Mouse (Mus musculus): Measurements from ENCODE around the gene Ttc25. TPM values are rescaled to one million over a fixed set of nuclear protein-coding genes. Genes with fewer than 3 reads are reported as not detected.

The Ttc25 gene
- polyA plus RNA-seq, 1 experiment from 2014 or later: 0.72 TPM

DNA sequence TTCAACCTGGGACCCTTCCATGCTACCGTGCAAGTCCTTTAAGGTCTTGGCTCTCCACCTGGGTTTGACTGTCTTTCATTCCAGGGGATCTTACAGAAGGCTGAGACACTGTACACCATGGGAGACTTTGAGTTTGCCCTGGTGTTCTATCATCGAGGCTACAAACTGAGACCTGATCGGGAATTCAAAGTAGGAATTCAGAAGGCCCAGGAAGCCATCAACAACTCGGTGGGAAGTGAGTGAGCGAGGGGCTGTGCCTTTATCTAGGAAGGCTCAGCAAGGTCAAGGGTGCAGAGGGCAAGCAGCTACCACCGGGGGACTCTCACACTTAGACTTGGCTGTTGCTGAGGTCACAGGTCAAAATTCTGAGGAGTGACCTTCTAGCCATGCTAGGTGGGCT lies 4.7 kb downstream of the Ttc25 start:
- Histone ChIP-seq H3K9ac (ENCODE audit: low read depth, low read length) (no peak overlapping the region), H3K4me2 (ENCODE audit: low read length) (no peak overlapping the region), H3K36me3 (ENCODE audit: insufficient read depth, low read length) (no peaks in the 10 kb centered on the region), H3K27me3 (ENCODE audit: insufficient read depth, low read length) (no peaks in the 10 kb centered on the region), H3K9me3 (replicated peaks; ENCODE audit: low read length) (no peaks in the 10 kb centered on the region), H3K4me1 (replicated peaks; ENCODE audit: insufficient read depth, low read length) (no peaks in the 10 kb centered on the region), H3K27ac (no peak overlapping the region), H3K4me3 (replicated peaks; ENCODE audit: low read depth, low read length) (no peak overlapping the region)
- DNase-seq (ENCODE audit: low spot score) (no peak), ATAC-seq (replicated peaks; ENCODE audit: low FRiP score, low read depth) (no peak)
- TF ChIP-seq CTCF (IDR thresholded peaks at IDR 0.05; ENCODE audit: low read depth): no peak
- WGBS: 70% methylated on average over 6 of the region's 6 CpGs

GRCm38 (mm10) chr11:100552842-100553241 lies 7.4 kb downstream of the Ttc25 start:
- H3K9ac ChIP-seq (ENCODE audit: low read depth, low read length): no peak overlapping the region
- H3K4me2 ChIP-seq (ENCODE audit: low read length): no peak overlapping the region
- no peaks in the 10 kb centered on the region for H3K36me3 ChIP-seq (ENCODE audit: insufficient read depth, low read length)
- ATAC-seq (replicated peaks; ENCODE audit: low FRiP score, low read depth) (no peak), DNase-seq (ENCODE audit: low spot score) (no peak)
- H3K27me3 ChIP-seq (ENCODE audit: insufficient read depth, low read length): no peaks in the 10 kb centered on the region
- H3K4me3 ChIP-seq (replicated peaks; ENCODE audit: low read depth, low read length): no peak overlapping the region
- TF ChIP-seq CTCF (IDR thresholded peaks at IDR 0.05; ENCODE audit: low read depth): no peak
- H3K4me1 ChIP-seq (replicated peaks; ENCODE audit: insufficient read depth, low read length): no peaks in the 10 kb centered on the region
- no peak overlapping the region for H3K27ac ChIP-seq
- WGBS: 82% methylated on average over 4 of the region's 4 CpGs
- H3K9me3 ChIP-seq (replicated peaks; ENCODE audit: low read length): no peaks in the 10 kb centered on the region

DNA sequence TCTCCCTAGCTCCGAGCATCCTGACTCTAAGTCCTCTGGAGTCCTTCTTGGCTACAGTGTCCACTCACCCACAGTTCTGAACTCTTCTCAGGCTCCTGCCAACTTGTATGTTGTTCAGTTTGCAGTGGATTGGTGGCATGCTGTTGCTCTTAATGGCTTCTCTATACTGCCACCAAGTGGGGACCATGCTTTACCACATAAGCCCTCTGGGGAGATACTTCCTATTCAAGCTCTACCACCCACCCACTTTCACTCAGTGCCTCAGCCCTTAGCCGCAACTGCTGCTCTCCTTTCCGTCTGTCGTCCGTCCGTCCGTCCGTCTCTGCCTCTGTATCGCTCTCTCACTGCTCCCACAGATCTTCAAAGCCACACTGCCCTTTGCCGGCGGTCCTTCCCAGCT lies 10.2 kb downstream of the Ttc25 start:
- ATAC-seq (replicated peaks; ENCODE audit: low FRiP score, low read depth) (peak; percentile 68), DNase-seq (ENCODE audit: low spot score) (peak; percentile 94)
- peak overlapping the region; percentile 30 for H3K4me2 ChIP-seq (ENCODE audit: low read length)
- H3K36me3 ChIP-seq (ENCODE audit: insufficient read depth, low read length): no peaks in the 10 kb centered on the region
- no peak overlapping the region for H3K27ac ChIP-seq
- 16% methylated on average over 11 of the region's 11 CpGs for WGBS
- H3K4me1 ChIP-seq (replicated peaks; ENCODE audit: insufficient read depth, low read length): no peaks in the 10 kb centered on the region
- H3K4me3 ChIP-seq (replicated peaks; ENCODE audit: low read depth, low read length): no peak overlapping the region
- no peaks in the 10 kb centered on the region for H3K9me3 ChIP-seq (replicated peaks; ENCODE audit: low read length)
- no peaks in the 10 kb centered on the region for H3K27me3 ChIP-seq (ENCODE audit: insufficient read depth, low read length)
- no peak overlapping the region for H3K9ac ChIP-seq (ENCODE audit: low read depth, low read length)
- TF ChIP-seq CTCF (IDR thresholded peaks at IDR 0.05; ENCODE audit: low read depth): peak; percentile 82

DNA sequence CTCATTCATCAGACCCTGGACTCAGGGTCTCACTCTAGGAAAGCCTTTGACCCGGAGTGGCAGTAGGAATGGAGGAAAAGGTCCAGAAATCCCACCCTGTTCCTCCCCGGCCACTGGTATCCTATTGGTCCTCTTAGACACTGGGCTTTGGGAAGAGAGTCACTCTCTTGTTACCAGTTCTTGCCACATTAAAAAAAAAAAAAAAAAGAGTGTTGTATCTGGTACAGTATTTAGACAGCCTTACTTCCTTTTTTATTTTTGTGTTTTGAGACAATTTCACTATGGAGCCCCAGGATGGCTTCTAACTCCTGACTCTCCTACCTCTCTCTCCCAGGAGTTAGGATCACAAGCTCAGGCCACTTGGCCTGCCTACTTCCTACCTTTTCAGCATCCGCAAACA lies 12.2 kb downstream of the Ttc25 start:
- H3K27me3 ChIP-seq (ENCODE audit: insufficient read depth, low read length): no peaks in the 10 kb centered on the region
- DNase-seq (ENCODE audit: low spot score): no peak

DNA sequence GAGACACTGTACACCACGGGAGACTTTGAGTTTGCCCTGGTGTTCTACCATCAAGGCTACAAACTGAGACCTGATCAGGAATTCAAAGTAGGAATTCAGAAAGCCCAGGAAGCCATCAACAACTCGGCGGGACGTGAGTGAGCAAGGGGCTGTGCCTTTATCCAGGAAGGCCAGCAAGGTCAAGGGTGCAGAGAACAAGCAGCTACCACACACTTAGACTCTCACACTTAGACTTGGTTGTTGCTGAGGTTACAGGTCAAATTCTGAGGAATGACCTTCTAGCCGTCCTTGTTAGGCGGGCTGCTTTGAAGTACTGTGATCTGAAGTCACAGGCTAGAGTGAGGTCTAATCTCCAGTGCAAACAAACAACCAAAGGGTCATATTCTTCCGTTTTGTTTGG lies 14.1 kb downstream of the Ttc25 start:
- H3K27ac ChIP-seq: no peak overlapping the region
- no peaks in the 10 kb centered on the region for H3K9me3 ChIP-seq (replicated peaks; ENCODE audit: low read length)
- H3K9ac ChIP-seq (ENCODE audit: low read depth, low read length): no peak overlapping the region
- H3K27me3 ChIP-seq (ENCODE audit: insufficient read depth, low read length): no peaks in the 10 kb centered on the region
- no peak overlapping the region for H3K4me3 ChIP-seq (replicated peaks; ENCODE audit: low read depth, low read length)
- H3K36me3 ChIP-seq (ENCODE audit: insufficient read depth, low read length): no peaks in the 10 kb centered on the region
- WGBS: 51% methylated on average over 7 of the region's 7 CpGs
- H3K4me2 ChIP-seq (ENCODE audit: low read length): no peak overlapping the region
- no peaks in the 10 kb centered on the region for H3K4me1 ChIP-seq (replicated peaks; ENCODE audit: insufficient read depth, low read length)
- no peak for DNase-seq (ENCODE audit: low spot score)
- no peak for ATAC-seq (replicated peaks; ENCODE audit: low FRiP score, low read depth)
- no peak for TF ChIP-seq CTCF (IDR thresholded peaks at IDR 0.05; ENCODE audit: low read depth)

More for the DNA sequence above, 12.2 kb downstream of the Ttc25 start:
- Histone ChIP-seq H3K9me3 (replicated peaks; ENCODE audit: low read length) (no peaks in the 10 kb centered on the region), H3K27ac (no peak overlapping the region), H3K36me3 (ENCODE audit: insufficient read depth, low read length) (no peaks in the 10 kb centered on the region), H3K4me3 (replicated peaks; ENCODE audit: low read depth, low read length) (no peak overlapping the region), H3K9ac (ENCODE audit: low read depth, low read length) (no peak overlapping the region), H3K4me2 (ENCODE audit: low read length) (no peak overlapping the region), H3K4me1 (replicated peaks; ENCODE audit: insufficient read depth, low read length) (no peaks in the 10 kb centered on the region)
- 71% methylated on average over 3 of the region's 3 CpGs for WGBS
- no peak for TF ChIP-seq CTCF (IDR thresholded peaks at IDR 0.05; ENCODE audit: low read depth)
- ATAC-seq (replicated peaks; ENCODE audit: low FRiP score, low read depth): no peak

GRCm38 (mm10) chr11:100561748-100562147 lies 16.3 kb downstream of the Ttc25 start:
- TF ChIP-seq CTCF (IDR thresholded peaks at IDR 0.05; ENCODE audit: low read depth): no peak
- DNase-seq (ENCODE audit: low spot score) (no peak), ATAC-seq (replicated peaks; ENCODE audit: low FRiP score, low read depth) (no peak)
- Histone ChIP-seq H3K9ac (ENCODE audit: low read depth, low read length) (no peak overlapping the region), H3K27me3 (ENCODE audit: insufficient read depth, low read length) (no peaks in the 10 kb centered on the region), H3K9me3 (replicated peaks; ENCODE audit: low read length) (no peaks in the 10 kb centered on the region), H3K4me1 (replicated peaks; ENCODE audit: insufficient read depth, low read length) (no peaks in the 10 kb centered on the region), H3K27ac (no peak overlapping the region), H3K36me3 (ENCODE audit: insufficient read depth, low read length) (no peaks in the 10 kb centered on the region), H3K4me3 (replicated peaks; ENCODE audit: low read depth, low read length) (no peak overlapping the region), H3K4me2 (ENCODE audit: low read length) (no peak overlapping the region)
- WGBS: 60% methylated on average over 5 of the region's 5 CpGs

GRCm38 (mm10) chr11:100564297-100564696 lies 18.9 kb downstream of the Ttc25 start:
- no peak for ATAC-seq (replicated peaks; ENCODE audit: low FRiP score, low read depth)
- WGBS: 67% methylated on average over 15 of the region's 15 CpGs
- H3K9me3 ChIP-seq (replicated peaks; ENCODE audit: low read length): no peaks in the 10 kb centered on the region
- H3K36me3 ChIP-seq (ENCODE audit: insufficient read depth, low read length): no peaks in the 10 kb centered on the region
- no peak overlapping the region for H3K9ac ChIP-seq (ENCODE audit: low read depth, low read length)
- H3K4me2 ChIP-seq (ENCODE audit: low read length): no peak overlapping the region
- TF ChIP-seq CTCF (IDR thresholded peaks at IDR 0.05; ENCODE audit: low read depth): no peak
- no peaks in the 10 kb centered on the region for H3K27me3 ChIP-seq (ENCODE audit: insufficient read depth, low read length)
- no peaks in the 10 kb centered on the region for H3K4me1 ChIP-seq (replicated peaks; ENCODE audit: insufficient read depth, low read length)
- no peak overlapping the region for H3K4me3 ChIP-seq (replicated peaks; ENCODE audit: low read depth, low read length)
- H3K27ac ChIP-seq: no peak overlapping the region
- DNase-seq (ENCODE audit: low spot score): no peak
